Mouse (Mus musculus) megakaryocyte-erythroid progenitor cell, adult 5-6 weeks (primary cell): ENCODE data around the gene Selp. TPM values are rescaled to one million over a fixed set of nuclear protein-coding genes. Genes with fewer than 3 reads are reported as not detected.

Experiments
- ATAC-seq: replicated peaks from 2 replicates; pipeline ENCODE4 v1.8.0; 2016; ENCODE audit warnings: mild to moderate bottlenecking, inconsistent platforms; ENCODE audit not compliant: severe bottlenecking, poor library complexity, low FRiP score, low TSS enrichment
- total RNA-seq, 2 experiments: library from RNA; stranded (forward) in 1 of 2; stranded (reverse) in 1 of 2; fragments of 200-1000, 215-1000 nt in 1 of 2; fragments of >200 nt in 1 of 2; fragmentation: Nextera tagmentation in 1 of 2; gene quantifications; 2 replicates each; pipeline ENCODE4 v1.2.3; 2014 to 2017

Gene Selp
- total RNA-seq (2014; fragmentation: Nextera tagmentation): 0.98 TPM in 1 of 2 replicates, not detected in the other
- 0.04 and 0.38 TPM in 2 replicates for total RNA-seq (2017)

GRCm38 (mm10) chr1:164114947-164115493 lies at the start of gene Selp:
Gene Selp, plus strand, starts transcription at chr1:164115264.
- no peak for ATAC-seq

GRCm38 (mm10) chr1:164069261-164069660 lies 45.8 kb upstream of the Selp start:
- no peak for ATAC-seq

- ATAC-seq: no peak
Measured at GRCm38 (mm10) chr1:164070461-164070860, 44.6 kb upstream of the Selp start.

GRCm38 (mm10) chr1:164071111-164071510 lies 44.0 kb upstream of the Selp start:
- no peak for ATAC-seq

GRCm38 (mm10) chr1:164072001-164072400 lies 43.1 kb upstream of the Selp start:
- ATAC-seq: no peak

GRCm38 (mm10) chr1:164073091-164073490 lies 42.0 kb upstream of the Selp start:
- no peak for ATAC-seq

GRCm38 (mm10) chr1:164073803-164074202 lies 41.3 kb upstream of the Selp start:
- peak; percentile 36; the same call in 1 of the 2 replicates for ATAC-seq

- no peak for ATAC-seq
Measured at GRCm38 (mm10) chr1:164074606-164075140, 40.4 kb upstream of the Selp start.

GRCm38 (mm10) chr1:164075416-164075815 lies 39.6 kb upstream of the Selp start:
- no peak for ATAC-seq

- no peak for ATAC-seq
Measured at GRCm38 (mm10) chr1:164076441-164076840, 38.6 kb upstream of the Selp start.

GRCm38 (mm10) chr1:164077031-164077430 lies 38.0 kb upstream of the Selp start:
- ATAC-seq: no peak

- 0 out of 2 replicates have a peak, but pooled peaks have one; percentile 41 for ATAC-seq
Measured at GRCm38 (mm10) chr1:164078323-164078741, 36.7 kb upstream of the Selp start.

GRCm38 (mm10) chr1:164079091-164079490 lies 36.0 kb upstream of the Selp start:
- ATAC-seq: 0 out of 2 replicates have a peak, but pooled peaks have one; percentile 16

GRCm38 (mm10) chr1:164083046-164083445 lies 32.0 kb upstream of the Selp start:
- ATAC-seq: no peak

GRCm38 (mm10) chr1:164086797-164087196 lies 28.3 kb upstream of the Selp start:
- ATAC-seq: no peak

- ATAC-seq: no peak
Measured at GRCm38 (mm10) chr1:164087872-164088271, 27.2 kb upstream of the Selp start.

GRCm38 (mm10) chr1:164096780-164097179 lies 18.3 kb upstream of the Selp start:
- ATAC-seq: no peak

GRCm38 (mm10) chr1:164097911-164098310 lies 17.2 kb upstream of the Selp start:
- ATAC-seq: no peak

- ATAC-seq: peak; percentile 83
Measured at GRCm38 (mm10) chr1:164098372-164098771, 16.7 kb upstream of the Selp start.

- ATAC-seq: peak; percentile 26; the same call in 1 of the 2 replicates
Measured at GRCm38 (mm10) chr1:164109763-164110162, 5.3 kb upstream of the Selp start.

GRCm38 (mm10) chr1:164110591-164111329 lies 4.3 kb upstream of the Selp start:
- no peak; the same call in 1 of the 2 replicates for ATAC-seq
